Mouse (Mus musculus): ENCODE data around the gene Thsd7b.

- no peak for TF ChIP-seq POLR2A (IDR thresholded peaks at IDR 0.05; ENCODE audit: low read depth, low read length)
- TF ChIP-seq CTCF (IDR thresholded peaks at IDR 0.05; ENCODE audit: extremely low read depth, insufficient read length, insufficient replicate concordance, low read depth, low read length) = no peak
These were observed 793.3 kb downstream of the Thsd7b start for GRCm38 (mm10) chr1:130066193-130066959.

Measured in small intestine, adult 2 months (tissue).